Mouse (Mus musculus): Measurements from ENCODE around the gene Klhl8.
"Not testable (repeated sequence)": the region's sequence is repeated elsewhere in the genome, so short reads cannot be mapped to it uniquely, and the experiment has no call there.

DNA sequence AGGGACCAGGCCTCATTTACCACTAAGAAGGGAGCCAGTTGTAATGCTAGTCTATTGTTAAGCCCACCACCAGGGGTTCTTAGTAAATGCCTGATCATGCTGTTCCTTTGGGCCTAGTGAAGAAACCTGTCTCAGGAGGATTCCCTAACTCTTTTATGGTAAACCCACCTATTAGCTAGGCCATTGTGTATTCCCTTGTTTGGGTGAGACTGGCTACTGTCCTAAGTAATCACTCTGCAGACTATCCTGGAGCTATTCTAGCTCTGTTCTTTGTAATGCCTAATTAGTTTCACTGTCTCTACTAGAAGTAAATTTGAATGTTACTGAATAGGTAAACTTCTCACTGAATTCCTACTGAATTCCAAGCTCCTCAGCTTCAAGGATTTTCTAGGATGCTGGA is 20.9 kb upstream of the Klhl8 start:
- TF ChIP-seq CTCF, POLR2A (IDR thresholded peaks at IDR 0.05; ENCODE audit: extremely low read depth, insufficient read depth, low read length): not testable (repeated sequence)

All from cortical plate, adult 2 months (tissue).